Mouse (Mus musculus) myocyte (in vitro differentiated cells): ENCODE measurements around the gene Rnf186. TPM values are rescaled to one million over a fixed set of nuclear protein-coding genes. Genes with fewer than 3 reads are reported as not detected.

ENCODE experiments used
- H3K27me3 ChIP-seq: one replicate; pipeline ENCODE4 v1.6.1; 2011; ENCODE audit not compliant: control insufficient read depth, insufficient read depth, insufficient read length
- H3K36me3 ChIP-seq: one replicate; pipeline ENCODE4 v1.6.1; 2011; ENCODE audit not compliant: control insufficient read depth, insufficient read depth
- H3K4me2 ChIP-seq: one replicate; pipeline ENCODE4 v1.6.1; 2011; ENCODE audit warnings: low read depth, control low read depth
- H3K4me3 ChIP-seq: one replicate; pipeline ENCODE4 v1.5.1; 2011; ENCODE audit warnings: mild to moderate bottlenecking, control low read depth, moderate library complexity
- H3K79me2 ChIP-seq: one replicate; pipeline ENCODE4 v1.6.1; 2011; ENCODE audit not compliant: control insufficient read depth, insufficient read depth
- H3ac ChIP-seq: one replicate; pipeline ENCODE4 v1.6.1; 2011; ENCODE audit not compliant: control insufficient read depth, insufficient read length
- CEBPB ChIP-seq: IDR thresholded peaks from 2 replicates; pipeline ENCODE4 v1.6.1; 2011; ENCODE audit warnings: mild to moderate bottlenecking, moderate library complexity; ENCODE audit not compliant: poor library complexity, insufficient read depth, severe bottlenecking
- E2F4 ChIP-seq: IDR thresholded peaks from one replicate; pipeline ENCODE4 v1.6.1; 2011; ENCODE audit warnings: mild to moderate bottlenecking, control low read depth, moderate library complexity; ENCODE audit not compliant: insufficient read depth
- MAX ChIP-seq: IDR thresholded peaks from one replicate; pipeline ENCODE4 v1.6.1; 2011; ENCODE audit warnings: low read depth, mild to moderate bottlenecking, control low read depth
- MYOD1 ChIP-seq, 3 experiments: IDR thresholded peaks; one replicate each; pipeline ENCODE4 v1.6.1; 2011; ENCODE audit warnings: control low read depth in 2 of 3, low read depth in 2 of 3, mild to moderate bottlenecking in 2 of 3, moderate library complexity in 1 of 3; ENCODE audit not compliant: insufficient read length in 2 of 3, control insufficient read depth in 1 of 3
- MYOG ChIP-seq, 3 experiments: IDR thresholded peaks; one replicate each; pipeline ENCODE4 v1.6.1; 2011; ENCODE audit warnings: control low read depth in 2 of 3, low read depth in 2 of 3, mild to moderate bottlenecking in 2 of 3; ENCODE audit not compliant: insufficient read length in 2 of 3, control insufficient read depth in 1 of 3, insufficient read depth in 1 of 3
- POLR2A ChIP-seq: IDR thresholded peaks from one replicate; pipeline ENCODE4 v1.6.1; 2011; ENCODE audit warnings: low read depth, mild to moderate bottlenecking, control low read depth, moderate library complexity; ENCODE audit not compliant: insufficient read length
- POLR2AphosphoS2 ChIP-seq: IDR thresholded peaks from one replicate; pipeline ENCODE4 v1.6.1; 2011; ENCODE audit warnings: low read depth, control low read depth; ENCODE audit not compliant: insufficient read length
- REST ChIP-seq: IDR thresholded peaks from one replicate; pipeline ENCODE4 v1.6.1; 2011; ENCODE audit warnings: mild to moderate bottlenecking, control low read depth, moderate library complexity; ENCODE audit not compliant: insufficient read depth, insufficient read length
- SRF ChIP-seq: IDR thresholded peaks from one replicate; pipeline ENCODE4 v1.6.1; 2011; ENCODE audit warnings: low read depth; ENCODE audit not compliant: control insufficient read depth, insufficient read length
- TCF12 ChIP-seq: IDR thresholded peaks from one replicate; pipeline ENCODE4 v1.6.1; 2011; ENCODE audit warnings: mild to moderate bottlenecking, control low read depth; ENCODE audit not compliant: poor library complexity, insufficient read depth, severe bottlenecking
- TCF3 ChIP-seq: IDR thresholded peaks from one replicate; pipeline ENCODE4 v1.6.1; 2011; ENCODE audit warnings: low read depth, control low read depth; ENCODE audit not compliant: insufficient read length
- USF1 ChIP-seq: IDR thresholded peaks from one replicate; pipeline ENCODE4 v1.6.1; 2011; ENCODE audit warnings: low read depth, mild to moderate bottlenecking, control low read depth, moderate library complexity
- polyA plus RNA-seq: library from polyadenylated mRNA; unstranded; fragments of >200 nt; fragmentation: generic; extraction: Trizol; gene quantifications from one replicate; pipeline ENCODE4 v1.2.1, GENCODE M21; 2012; ENCODE audit warnings: missing spikeins

The Rnf186 gene
- polyA plus RNA-seq, 1 experiment = not detected

- no peak overlapping the region for H3ac ChIP-seq
- no peaks in the 10 kb centered on the region for H3K36me3 ChIP-seq
- H3K4me3 ChIP-seq = no peak overlapping the region
- H3K4me2 ChIP-seq = no peak overlapping the region
- no peaks in the 10 kb centered on the region for H3K27me3 ChIP-seq
- H3K79me2 ChIP-seq = no peaks in the 10 kb centered on the region
- TF ChIP-seq E2F4 (no peak), USF1 (no peak), CEBPB (no peak), POLR2AphosphoS2 (no peak), MYOG (IDR thresholded peaks at IDR 0.05; ENCODE audit: control insufficient read depth in 1 of 3, insufficient read depth in 1 of 3, insufficient read length in 2 of 3, low read depth in 2 of 3) (no peak), REST (no peak), TCF12 (no peak), SRF (no peak), MYOD1 (IDR thresholded peaks at IDR 0.05; ENCODE audit: control insufficient read depth in 1 of 3, insufficient read length in 2 of 3, low read depth in 2 of 3) (no peak), TCF3 (no peak)
These were observed 17.8 kb downstream of the Rnf186 start for GRCm38 (mm10) chr4:138984744-138985143.

GRCm38 (mm10) chr4:138986280-138986679 is 19.4 kb downstream of the Rnf186 start:
- TF ChIP-seq TCF3 (no peak), TCF12 (no peak), SRF (no peak), POLR2A (no peak), E2F4 (no peak), MYOD1 (IDR thresholded peaks at IDR 0.05; ENCODE audit: control insufficient read depth in 1 of 3, insufficient read length in 2 of 3, low read depth in 2 of 3) (no peak), CEBPB (no peak), REST (no peak), USF1 (no peak), POLR2AphosphoS2 (no peak), MAX (no peak), MYOG (IDR thresholded peaks at IDR 0.05; ENCODE audit: control insufficient read depth in 1 of 3, insufficient read depth in 1 of 3, insufficient read length in 2 of 3, low read depth in 2 of 3) (no peak)
- H3ac ChIP-seq = no peak overlapping the region
- no peaks in the 10 kb centered on the region for H3K36me3 ChIP-seq
- H3K27me3 ChIP-seq = no peaks in the 10 kb centered on the region
- H3K4me3 ChIP-seq = no peak overlapping the region
- H3K79me2 ChIP-seq = no peaks in the 10 kb centered on the region
- H3K4me2 ChIP-seq = no peak overlapping the region

- H3K4me3 ChIP-seq = no peak overlapping the region
- H3K4me2 ChIP-seq = no peak overlapping the region
- no peaks in the 10 kb centered on the region for H3K27me3 ChIP-seq
- no peaks in the 10 kb centered on the region for H3K79me2 ChIP-seq
- H3K36me3 ChIP-seq = no peaks in the 10 kb centered on the region
- TF ChIP-seq MYOD1 (IDR thresholded peaks at IDR 0.05; ENCODE audit: control insufficient read depth in 1 of 3, insufficient read length in 2 of 3, low read depth in 2 of 3) (no peak), MAX (no peak), REST (no peak), USF1 (no peak), MYOG (IDR thresholded peaks at IDR 0.05; ENCODE audit: control insufficient read depth in 1 of 3, insufficient read depth in 1 of 3, insufficient read length in 2 of 3, low read depth in 2 of 3) (no peak), TCF12 (no peak), TCF3 (no peak), E2F4 (no peak)
- H3ac ChIP-seq = no peak overlapping the region
These were observed 27.5 kb downstream of the Rnf186 start for GRCm38 (mm10) chr4:138994389-138994788.

GRCm38 (mm10) chr4:138996410-138996809 is 29.5 kb downstream of the Rnf186 start:
- no peaks in the 10 kb centered on the region for H3K27me3 ChIP-seq
- H3K4me2 ChIP-seq = no peak overlapping the region
- H3ac ChIP-seq = no peak overlapping the region
- H3K79me2 ChIP-seq = no peaks in the 10 kb centered on the region
- no peaks in the 10 kb centered on the region for H3K36me3 ChIP-seq
- TF ChIP-seq MYOD1 (IDR thresholded peaks at IDR 0.05; ENCODE audit: control insufficient read depth in 1 of 3, insufficient read length in 2 of 3, low read depth in 2 of 3) = no peak
- TF ChIP-seq E2F4 = no peak
- no peak for TF ChIP-seq TCF12
- no peak for TF ChIP-seq MYOG (IDR thresholded peaks at IDR 0.05; ENCODE audit: control insufficient read depth in 1 of 3, insufficient read depth in 1 of 3, insufficient read length in 2 of 3, low read depth in 2 of 3)
- no peak for TF ChIP-seq POLR2A
- no peak for TF ChIP-seq REST
- no peak for TF ChIP-seq TCF3
- no peak for TF ChIP-seq MAX
- TF ChIP-seq SRF = no peak
- TF ChIP-seq USF1 = no peak
- no peak overlapping the region for H3K4me3 ChIP-seq

- H3K79me2 ChIP-seq = no peaks in the 10 kb centered on the region
- no peak overlapping the region for H3K4me2 ChIP-seq
- no peaks in the 10 kb centered on the region for H3K36me3 ChIP-seq
- no peak overlapping the region for H3K4me3 ChIP-seq
- TF ChIP-seq TCF12 = no peak
- no peak for TF ChIP-seq MYOD1 (IDR thresholded peaks at IDR 0.05; ENCODE audit: control insufficient read depth in 1 of 3, insufficient read length in 2 of 3, low read depth in 2 of 3)
- no peak for TF ChIP-seq POLR2AphosphoS2
- TF ChIP-seq USF1 = no peak
- no peak for TF ChIP-seq TCF3
- TF ChIP-seq MYOG (IDR thresholded peaks at IDR 0.05; ENCODE audit: control insufficient read depth in 1 of 3, insufficient read depth in 1 of 3, insufficient read length in 2 of 3, low read depth in 2 of 3) = no peak
- TF ChIP-seq MAX = no peak
- no peak for TF ChIP-seq POLR2A
- no peak for TF ChIP-seq CEBPB
- TF ChIP-seq REST = no peak
- TF ChIP-seq E2F4 = no peak
- no peak for TF ChIP-seq SRF
- H3K27me3 ChIP-seq = no peaks in the 10 kb centered on the region
- no peak overlapping the region for H3ac ChIP-seq
These were observed 30.2 kb downstream of the Rnf186 start for GRCm38 (mm10) chr4:138997121-138997520.
